Mouse (Mus musculus) lung, embryonic 14.5 days (tissue): Measurements from ENCODE around the gene Chn2. TPM values are rescaled to one million over a fixed set of nuclear protein-coding genes. Genes with fewer than 3 reads are reported as not detected.

ENCODE experiments used
- ATAC-seq: fragments of 200-750 bp; cut with Nextera tagmentation; 2 replicates; pipeline ENCODE4 v1.8.0; 2017; ENCODE audit warnings: mild to moderate bottlenecking, moderate TSS enrichment, moderate library complexity; ENCODE audit not compliant: insufficient read depth
- DNase-seq: peaks from one replicate; pipeline ENCODE4 v3.0.0-alpha.2; 2015
- H3K27ac ChIP-seq: fragments of 300-500 bp; sonication (generic); 2 replicates; pipeline ENCODE4 v1.5.1; 2014; ENCODE audit warnings: low read depth, mild to moderate bottlenecking, moderate library complexity
- H3K27me3 ChIP-seq: fragments of 300-500 bp; sonication (generic); 2 replicates; pipeline ENCODE4 v1.6.1; 2014; ENCODE audit warnings: low read length, control low read depth; ENCODE audit not compliant: insufficient read depth
- H3K36me3 ChIP-seq: fragments of 300-500 bp; sonication (generic); 2 replicates; pipeline ENCODE4 v1.6.1; 2014; ENCODE audit warnings: control low read depth; ENCODE audit not compliant: insufficient read depth
- H3K4me1 ChIP-seq: fragments of 300-500 bp; sonication (generic); 2 replicates; pipeline ENCODE4 v1.6.1; 2014; ENCODE audit warnings: antibody characterized with exemption, control low read depth; ENCODE audit not compliant: insufficient read depth
- H3K4me2 ChIP-seq: fragments of 300-500 bp; sonication (generic); 2 replicates; pipeline ENCODE4 v1.6.1; 2014; ENCODE audit warnings: mild to moderate bottlenecking
- H3K4me3 ChIP-seq: fragments of 300-500 bp; sonication (generic); 2 replicates; pipeline ENCODE4 v1.5.1; 2014; ENCODE audit warnings: low read depth, low read length
- H3K9ac ChIP-seq: fragments of 300-500 bp; sonication (generic); 2 replicates; pipeline ENCODE4 v1.6.1; 2014
- H3K9me3 ChIP-seq: fragments of 300-500 bp; sonication (generic); 2 replicates; pipeline ENCODE4 v1.6.1; 2016; ENCODE audit warnings: low read depth, low read length, control low read depth
- CTCF ChIP-seq: IDR thresholded peaks from 2 replicates; pipeline ENCODE4 v1.5.1; 2016; ENCODE audit warnings: antibody characterized with exemption, low read depth
- WGBS: fragments of 180-500 bp; shearing (Covaris S2); extraction: QIAGEN DNeasy Blood & Tissue Kit; methylation state at CpG from one replicate; pipeline ENCODE4 v1.1.7; 2014; 5-methylcytosine and 5-hydroxymethylcytosine counted together
- polyA plus RNA-seq: library from polyadenylated mRNA; unstranded; fragments of >200 nt; fragmentation: Nextera tagmentation; extraction: Ambion mirVana; gene quantifications from 2 replicates; pipeline ENCODE4 v1.2.1, GENCODE M21; 2014

Gene Chn2
- polyA plus RNA-seq, 1 experiment from 2014 or later: 18.1 TPM

DNA sequence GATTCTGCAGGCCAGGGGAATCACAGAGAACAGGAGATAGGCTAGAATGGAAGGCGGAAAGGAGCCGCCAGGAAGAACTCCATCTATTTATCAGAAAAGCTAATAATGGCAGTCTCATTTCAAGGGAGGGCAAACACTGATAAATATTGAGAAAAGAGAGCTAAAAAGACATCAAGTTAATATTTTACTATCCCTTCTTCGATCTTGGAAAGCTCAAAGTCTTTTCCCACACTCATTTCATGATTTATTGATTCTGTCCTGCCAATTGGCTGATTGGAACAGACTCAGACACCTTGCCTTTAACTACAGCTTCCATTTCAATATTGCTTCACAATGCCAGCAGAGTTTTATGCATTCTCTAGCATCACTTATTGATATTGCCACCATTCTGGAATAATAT lies 85.2 kb downstream of the Chn2 start:
- H3K9me3 ChIP-seq: no peaks in the 10 kb centered on the region

DNA sequence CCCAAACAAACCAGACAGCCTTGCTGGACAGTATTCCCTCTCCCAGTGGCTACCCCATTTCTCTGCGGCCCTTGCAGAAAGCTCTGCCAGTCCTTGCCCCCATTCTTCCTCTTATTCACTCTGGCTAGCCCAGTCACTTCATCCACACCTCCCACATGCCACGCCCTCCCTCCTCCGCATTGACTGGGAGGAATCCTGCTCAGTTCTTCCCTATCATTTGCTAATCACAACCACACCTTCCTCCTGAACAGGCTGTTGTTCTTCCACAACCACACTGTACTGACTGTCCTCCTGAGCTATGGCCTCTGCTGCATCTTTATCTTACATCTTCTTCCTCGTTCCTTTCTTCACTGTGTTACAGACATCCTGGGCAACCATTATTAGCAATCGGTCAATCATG lies 86.2 kb downstream of the Chn2 start:
- Histone ChIP-seq H3K4me3 (no peak overlapping the region), H3K27me3 (no peaks in the 10 kb centered on the region), H3K4me1 (peaks cover 3% of the 10 kb centered on the region; the same call in 1 of the 2 replicates), H3K4me2 (no peak overlapping the region), H3K27ac (no peak overlapping the region), H3K9me3 (no peaks in the 10 kb centered on the region), H3K9ac (no peak overlapping the region), H3K36me3 (no peaks in the 10 kb centered on the region)
- WGBS: 56% methylated on average over 5 of the region's 5 CpGs
- no peak for TF ChIP-seq CTCF
- no peak for ATAC-seq
- DNase-seq: peak; percentile 30

More for the DNA sequence above, 85.2 kb downstream of the Chn2 start:
- H3K27ac ChIP-seq: no peak overlapping the region
- DNase-seq: no peak
- H3K27me3 ChIP-seq: no peaks in the 10 kb centered on the region
- H3K9ac ChIP-seq: no peak overlapping the region
- no peak overlapping the region for H3K4me3 ChIP-seq
- no peak for TF ChIP-seq CTCF
- WGBS: 51% methylated on average over 3 of the region's 3 CpGs
- ATAC-seq: no peak
- H3K36me3 ChIP-seq: no peaks in the 10 kb centered on the region
- peaks cover 3% of the 10 kb centered on the region; the same call in 1 of the 2 replicates for H3K4me1 ChIP-seq
- H3K4me2 ChIP-seq: no peak overlapping the region

DNA sequence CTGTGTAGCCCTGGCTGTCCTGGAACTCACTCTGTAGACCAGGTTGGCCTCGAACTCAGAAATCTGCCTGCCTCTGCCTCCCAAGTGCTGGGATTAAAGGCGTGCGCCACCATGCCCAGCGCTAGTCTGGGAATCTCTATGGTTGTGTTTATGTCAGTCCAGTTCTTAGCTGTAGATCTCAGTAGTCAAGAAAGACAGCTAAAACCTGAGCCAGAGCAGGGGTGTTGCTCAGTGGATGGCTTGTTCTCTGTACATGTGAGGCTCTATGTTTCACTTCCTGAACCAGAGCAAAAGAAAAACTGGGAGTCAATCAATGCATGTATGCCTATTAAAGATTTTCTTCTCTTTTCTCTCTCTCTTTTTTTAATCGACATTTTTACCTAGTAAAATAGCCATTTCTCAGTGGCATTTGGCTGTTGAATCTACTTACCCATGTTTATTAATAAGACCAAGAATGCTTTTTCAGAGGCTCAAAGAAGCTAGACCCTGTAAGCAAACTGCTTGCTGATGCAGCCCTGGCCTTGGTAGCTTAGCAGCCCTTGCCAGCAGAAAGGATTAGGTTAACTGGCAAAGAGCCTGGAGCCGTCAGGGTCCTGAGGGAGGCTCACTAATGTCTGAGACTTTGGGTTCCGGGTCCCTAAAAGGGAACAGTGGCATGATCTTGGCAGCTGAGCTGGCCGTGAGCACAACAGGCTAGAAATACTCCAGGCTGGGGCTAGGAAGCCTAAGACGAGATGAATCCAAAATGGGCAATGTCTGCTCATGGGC lies 87.1 kb downstream of the Chn2 start:
- Histone ChIP-seq H3K27ac (no peak overlapping the region), H3K27me3 (no peaks in the 10 kb centered on the region), H3K4me3 (no peak overlapping the region), H3K36me3 (no peaks in the 10 kb centered on the region), H3K9ac (no peak overlapping the region), H3K9me3 (no peaks in the 10 kb centered on the region), H3K4me1 (peaks cover 3% of the 10 kb centered on the region; the same call in 1 of the 2 replicates), H3K4me2 (no peak overlapping the region)
- no peak for ATAC-seq
- 74% methylated on average over 9 of the region's 9 CpGs for WGBS
- DNase-seq: no peak
- no peak for TF ChIP-seq CTCF

DNA sequence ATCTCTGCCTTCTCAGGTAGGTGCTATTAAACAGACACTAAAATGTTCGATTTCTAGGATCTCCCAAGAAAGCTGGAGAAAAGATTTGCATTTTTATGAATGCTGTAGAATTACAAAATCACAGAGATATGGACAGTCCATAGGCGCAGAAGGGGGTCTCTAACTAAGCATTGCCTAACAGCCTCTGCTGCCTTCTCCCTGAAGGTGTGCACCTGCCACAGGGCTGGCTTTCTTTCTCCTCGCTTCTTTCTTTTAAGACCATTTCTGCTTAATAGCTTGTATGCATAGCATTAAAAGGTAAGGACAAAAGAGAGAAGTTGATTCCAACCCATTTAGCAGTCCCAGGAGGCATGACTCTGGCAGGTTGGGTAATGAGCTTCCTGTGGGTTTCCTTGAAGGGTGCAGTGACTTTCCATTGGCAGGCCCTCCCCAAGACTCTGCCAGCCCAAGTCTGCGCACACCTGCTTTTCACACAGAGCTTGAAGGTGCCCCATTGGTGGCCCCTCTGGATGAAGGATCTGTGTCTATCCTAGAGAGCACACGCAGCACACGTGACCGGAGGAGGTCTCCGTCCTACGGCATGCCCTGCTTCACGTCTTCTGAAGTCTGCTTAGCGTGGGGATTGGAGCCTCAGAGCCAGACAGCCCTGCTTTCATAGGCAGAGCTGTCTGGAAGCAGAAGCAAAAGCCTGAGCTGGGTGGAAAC lies 87.8 kb downstream of the Chn2 start:
- no peak overlapping the region for H3K9ac ChIP-seq
- no peak for ATAC-seq
- DNase-seq: no peak
- H3K36me3 ChIP-seq: no peaks in the 10 kb centered on the region
- no peaks in the 10 kb centered on the region for H3K9me3 ChIP-seq
- no peaks in the 10 kb centered on the region for H3K27me3 ChIP-seq
- no peak overlapping the region for H3K4me2 ChIP-seq
- no peak for TF ChIP-seq CTCF
- no peak overlapping the region for H3K4me3 ChIP-seq
- WGBS: 82% methylated on average over 11 of the region's 11 CpGs
- H3K4me1 ChIP-seq: peaks cover 3% of the 10 kb centered on the region; the same call in 1 of the 2 replicates
- no peak overlapping the region for H3K27ac ChIP-seq

DNA sequence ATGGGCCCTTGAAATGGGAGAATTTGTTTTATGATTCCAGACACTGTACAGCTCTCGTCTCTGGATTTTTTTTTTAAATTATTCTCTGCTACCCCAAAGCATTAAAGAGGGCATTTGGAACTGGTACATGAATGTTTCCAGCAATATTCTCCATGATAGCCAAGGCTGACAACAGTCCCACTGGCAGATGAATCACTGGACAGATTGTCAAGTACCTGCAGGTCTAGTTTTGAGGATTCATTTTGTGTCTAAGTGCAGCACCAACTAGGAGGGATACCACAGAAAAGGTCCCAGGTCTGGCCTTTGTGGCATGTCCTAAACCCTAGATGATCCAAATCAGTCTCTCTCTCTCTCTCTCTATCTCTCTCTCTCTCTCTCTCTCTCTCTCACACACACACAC lies 89.3 kb downstream of the Chn2 start:
- no peak for ATAC-seq

DNA sequence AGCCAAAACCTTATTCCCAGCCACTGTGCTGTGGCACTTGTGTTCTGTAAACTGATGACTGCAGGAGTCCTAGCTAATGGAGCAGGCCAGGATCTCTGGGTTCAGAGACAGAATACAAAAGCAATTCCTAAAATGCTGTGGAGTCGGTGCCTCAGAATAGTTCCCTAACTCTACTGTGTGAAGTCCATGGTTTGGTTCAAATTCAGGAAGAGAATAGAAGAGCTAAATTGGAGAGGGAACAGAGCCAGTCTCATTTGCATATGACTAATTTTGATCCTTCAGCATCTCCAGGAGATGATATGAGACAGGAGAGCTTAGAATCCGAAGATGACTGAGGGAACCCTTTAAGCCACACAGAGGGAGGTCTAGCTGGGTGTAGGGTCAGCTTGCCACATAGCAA lies 90.2 kb downstream of the Chn2 start:
- Histone ChIP-seq H3K9ac (no peak overlapping the region), H3K4me1 (peaks cover 3% of the 10 kb centered on the region; the same call in 1 of the 2 replicates), H3K36me3 (no peaks in the 10 kb centered on the region), H3K27me3 (no peaks in the 10 kb centered on the region), H3K27ac (no peak overlapping the region), H3K9me3 (no peaks in the 10 kb centered on the region), H3K4me2 (no peak overlapping the region), H3K4me3 (no peak overlapping the region)
- DNase-seq (no peak), ATAC-seq (no peak)
- WGBS: 76% methylated on average over 2 of the region's 2 CpGs
- TF ChIP-seq CTCF: no peak

More for the DNA sequence above, 89.3 kb downstream of the Chn2 start:
- Histone ChIP-seq H3K9ac (no peak overlapping the region), H3K4me2 (no peak overlapping the region), H3K36me3 (no peaks in the 10 kb centered on the region), H3K9me3 (no peaks in the 10 kb centered on the region), H3K27me3 (no peaks in the 10 kb centered on the region), H3K27ac (no peak overlapping the region), H3K4me3 (no peak overlapping the region), H3K4me1 (peaks cover 3% of the 10 kb centered on the region; the same call in 1 of the 2 replicates)
- no peak for TF ChIP-seq CTCF
- no peak for DNase-seq
- WGBS: 63% methylated on average over 1 of the region's 1 CpGs

DNA sequence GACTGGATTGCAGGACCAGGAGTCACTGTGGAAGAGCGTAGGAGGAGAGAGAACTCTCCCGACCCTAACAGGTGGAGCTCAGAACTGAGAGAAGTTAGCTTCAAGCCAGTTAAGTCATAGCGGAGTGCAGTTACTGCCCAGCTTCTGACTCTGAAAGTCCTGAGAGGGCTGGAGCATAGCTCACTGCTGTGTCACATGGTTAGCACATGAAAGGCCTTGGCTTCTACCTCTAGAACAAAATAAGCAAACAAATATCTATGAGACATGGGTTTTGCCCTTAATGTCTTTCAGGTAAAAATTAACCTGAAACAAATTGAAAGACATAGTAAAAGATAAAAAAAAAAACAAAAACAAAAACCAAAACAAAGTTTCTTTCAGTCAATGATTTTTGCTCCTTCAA lies 91.5 kb downstream of the Chn2 start:
- 91% methylated on average over 3 of the region's 3 CpGs for WGBS
- Histone ChIP-seq H3K27ac (no peak overlapping the region), H3K9ac (no peak overlapping the region), H3K4me2 (no peak overlapping the region), H3K36me3 (no peaks in the 10 kb centered on the region), H3K9me3 (no peaks in the 10 kb centered on the region), H3K27me3 (no peaks in the 10 kb centered on the region), H3K4me1 (no peaks in the 10 kb centered on the region), H3K4me3 (no peak overlapping the region)
- no peak for TF ChIP-seq CTCF
- no peak for DNase-seq
- ATAC-seq: no peak
